Comparison of ENCODE assay signal across 9 mouse cellular contexts in genomic region chr1:37220134-37220907, GRCm38 (mm10). TPM values are rescaled to one million over a fixed set of nuclear protein-coding genes. Genes with fewer than 3 reads are reported as not detected.
DNase-seq lines count a peak whose midpoint lies in the region; ATAC-seq and TF ChIP-seq lines count a peak whose summit lies in the region.
"Had no signal": no experiment of that assay in that cellular context is flagged by ENCODE, and none has a peak within 500 bp of the region (broad histone marks: within the 10 kb centered on the region; RNA-seq: fewer than 3 reads in every experiment).

No protein-coding gene starts in this region.

- no peaks in the 10 kb centered on the region for H3K36me3 ChIP-seq in forebrain, embryonic 12.5 days (replicated peaks)
- H3K36me3 ChIP-seq in midbrain, embryonic 16.5 days (ENCODE audit: control insufficient read depth, insufficient read depth, low read length): no peaks in the 10 kb centered on the region

- peaks cover 28% of the 10 kb centered on the region for H3K4me1 ChIP-seq in forebrain, embryonic 12.5 days
- peaks cover 26% of the 10 kb centered on the region for H3K4me1 ChIP-seq in midbrain, embryonic 16.5 days (ENCODE audit: control insufficient read depth, insufficient read depth, low read length)

- no peak overlapping the region for H3K27ac ChIP-seq in forebrain, embryonic 12.5 days
- peak overlapping the region; percentile 89 for H3K27ac ChIP-seq in layer of hippocampus, adult 2 months
- peak overlapping the region; percentile 81 for H3K27ac ChIP-seq in midbrain, embryonic 16.5 days (ENCODE audit: low read length)

- H3K9ac ChIP-seq in forebrain, embryonic 12.5 days: no peak overlapping the region
- no peak overlapping the region for H3K9ac ChIP-seq in midbrain, embryonic 16.5 days (ENCODE audit: low read depth, low read length)

- TF ChIP-seq CTCF in layer of hippocampus, adult 2 months (conservative IDR thresholded peaks at IDR 0.05): no peak

- WGBS in forebrain, embryonic 12.5 days: 44% methylated on average over 6 of the region's 6 CpGs
- WGBS in midbrain, embryonic 16.5 days: 19% methylated on average over 6 of the region's 6 CpGs

- no peak overlapping the region for H3K4me3 ChIP-seq in forebrain, embryonic 12.5 days (replicated peaks)
- peak overlapping the region; percentile 18; the same call in 1 of the 2 replicates for H3K4me3 ChIP-seq in layer of hippocampus, adult 2 months
- H3K4me3 ChIP-seq in midbrain, embryonic 16.5 days (ENCODE audit: low read depth, low read length): no peak overlapping the region

- ATAC-seq in forebrain, embryonic 12.5 days (ENCODE audit: low FRiP score): peak; percentile 92
- ATAC-seq in midbrain, embryonic 16.5 days: peak; percentile 98
- no peak for ATAC-seq in erythroblast, adult 5-6 weeks (replicated peaks; ENCODE audit: low FRiP score, poor library complexity, severe bottlenecking)

- H3K4me2 ChIP-seq in forebrain, embryonic 12.5 days: peak overlapping the region; percentile 19; the same call in 1 of the 2 replicates
- H3K4me2 ChIP-seq in midbrain, embryonic 16.5 days (ENCODE audit: low read length): peak overlapping the region; percentile 32

- H3K9me3 ChIP-seq in forebrain, embryonic 12.5 days: no peaks in the 10 kb centered on the region
- no peaks in the 10 kb centered on the region for H3K9me3 ChIP-seq in midbrain, embryonic 16.5 days (replicated peaks; ENCODE audit: control insufficient read depth, low read length, poor library complexity, severe bottlenecking)

- DNase-seq in adrenal gland, adult 8-10 months: peak; percentile 10
- no peak for DNase-seq in adrenal gland, adult 18-20 months (ENCODE audit: low spot score in 2 of 2)
- DNase-seq in layer of hippocampus, adult 2 months (ENCODE audit: low spot score in 2 of 2): peak; percentile 85 to 91
- no peak for DNase-seq in B cell, adult 2 months
- no peak for DNase-seq in lung, postnatal 25 days (ENCODE audit: low spot score)

- H3K27me3 ChIP-seq in forebrain, embryonic 12.5 days: 0 out of 2 replicates have a peak, but pooled peaks cover 5% of the 10 kb centered on the region
- H3K27me3 ChIP-seq in midbrain, embryonic 16.5 days (ENCODE audit: control insufficient read depth, insufficient read depth, low read depth, low read length): no peaks in the 10 kb centered on the region

RNA-seq across cellular contexts. Expression of gene Cnga3, which starts 6.1 kb away (rescaled TPM):
- 1 to 10 TPM; 2.6 to 4.1 (median 3.0) TPM for total RNA-seq in adrenal gland, adult 8-10 months (2022)
- 1 to 10 TPM; 1.8 to 2.0 TPM for total RNA-seq in adrenal gland, adult 18-20 months (2021)
- 0.09 TPM in 1 of 2 replicates, not detected in the other for polyA plus RNA-seq in forebrain, embryonic 12.5 days (2016; fragmentation: Nextera tagmentation; extraction: Ambion mirVana)
- under 1 TPM; 0.38 to 0.66 TPM for total RNA-seq in layer of hippocampus, adult 2 months (2021)
- polyA plus RNA-seq in midbrain, embryonic 16.5 days (2015; fragmentation: Nextera tagmentation; extraction: Ambion mirVana): 0.38 and 0.62 TPM in 2 replicates
- not detected in 2 replicates for total RNA-seq in erythroblast, adult 5-6 weeks (2015; ENCODE audit: low replicate concordance)
- not detected in 2 replicates for total RNA-seq in erythroblast, adult 5-6 weeks (2017; ENCODE audit: low replicate concordance)
- polyA plus RNA-seq: lung, embryonic 16.5 days had no signal

Comparison
In these comparisons a context has a peak if more than half of its experiments do, and no peak if none do; other contexts are left out.
1. DNase-seq: peak in adrenal gland, adult 8-10 months (single experiment) and layer of hippocampus, adult 2 months (2 of 2); none in adrenal gland, adult 18-20 months (0 of 2), B cell, adult 2 months (0 of 2) and lung, postnatal 25 days (single experiment).